Mouse (Mus musculus): ENCODE measurements around the gene Sh3pxd2a.
A peak's percentile ranks its signal among the peaks of the same experiment; 100 is the strongest.

GRCm38 (mm10) chr19:47507128-47508121 is 43.2 kb upstream of the Sh3pxd2a start:
- TF ChIP-seq CTCF (IDR thresholded peaks at IDR 0.05; ENCODE audit: low read depth) (peak; percentile 88), EP300 (IDR thresholded peaks at IDR 0.05; ENCODE audit: low read depth) (no peak)

Data from heart, postnatal 0 days (tissue).